Mouse (Mus musculus): ENCODE results near the gene Esrrg. TPM values are rescaled to one million over a fixed set of nuclear protein-coding genes. Genes with fewer than 3 reads are reported as not detected.

Esrrg gene
- total RNA-seq (2021), result 10 to 100 TPM; 10.8 to 20.8 TPM
- long read RNA-seq, experiment 1, partial matches to known transcripts, result 0 of 2 reads
- long read RNA-seq, experiment 1, other reads (novel, unspliced or antisense), result 2 of 2 reads
- long read RNA-seq, experiment 2, partial matches to known transcripts, result 0 of 4 reads
- long read RNA-seq, experiment 2, other reads (novel, unspliced or antisense), result 4 of 4 reads

DNA sequence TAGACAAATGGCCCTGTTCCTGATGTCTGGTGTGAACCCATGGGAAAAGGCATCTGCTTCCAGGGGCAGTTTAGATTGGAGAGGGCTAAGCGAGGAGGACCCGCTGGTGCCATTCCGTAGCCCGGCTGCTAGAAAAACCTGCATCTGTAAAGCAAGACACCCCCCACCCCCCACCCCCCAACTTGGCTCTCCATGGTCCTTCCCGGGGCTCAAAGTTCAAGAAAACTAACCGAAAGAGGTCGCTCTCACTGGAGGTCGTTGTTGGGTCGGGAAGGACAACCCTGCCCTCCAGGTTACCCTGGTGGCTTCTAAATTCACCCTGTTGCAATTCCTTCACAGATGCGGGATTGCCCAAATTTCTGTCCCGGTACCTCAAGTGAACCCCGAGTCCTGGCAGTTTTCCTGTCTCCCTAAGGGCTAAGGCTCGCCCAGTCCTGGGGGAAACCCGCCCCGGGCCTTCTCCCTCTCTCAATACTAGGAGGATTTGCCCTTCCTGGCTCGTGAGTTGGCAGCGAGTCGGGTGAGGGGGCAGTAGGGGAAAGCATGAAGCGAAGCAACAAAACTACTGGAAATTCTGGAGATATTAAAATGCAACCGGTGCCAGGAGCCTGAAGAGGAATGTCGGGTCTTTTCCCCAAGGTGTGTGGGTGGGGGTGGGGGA lies at the start of gene Esrrg:
TSS of gene Esrrg (plus strand) at position 531 of the 661 bp plus-strand sequence.
- DNase-seq, result peak; percentile 24 to 60

DNA sequence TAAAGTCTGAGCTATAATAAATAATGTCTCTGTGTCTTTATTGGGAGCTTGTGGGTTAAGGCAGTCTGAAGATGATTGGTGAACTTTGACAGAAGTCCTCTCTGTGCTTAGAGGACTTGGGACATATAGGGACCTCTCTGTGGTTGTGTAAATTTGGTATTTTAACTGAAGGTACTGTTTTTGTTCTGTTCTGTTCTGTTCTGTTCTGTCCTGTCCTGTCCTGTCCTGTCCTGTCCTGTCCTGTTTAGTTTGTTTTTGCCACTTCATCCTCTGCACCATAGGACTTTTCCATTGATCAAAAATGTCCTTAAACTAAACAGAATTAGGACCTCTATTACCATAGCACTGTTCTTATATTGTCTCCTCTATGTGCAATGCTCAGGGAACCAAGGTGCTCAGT lies 24.6 kb upstream of the Esrrg start:
- no peak for DNase-seq

DNA sequence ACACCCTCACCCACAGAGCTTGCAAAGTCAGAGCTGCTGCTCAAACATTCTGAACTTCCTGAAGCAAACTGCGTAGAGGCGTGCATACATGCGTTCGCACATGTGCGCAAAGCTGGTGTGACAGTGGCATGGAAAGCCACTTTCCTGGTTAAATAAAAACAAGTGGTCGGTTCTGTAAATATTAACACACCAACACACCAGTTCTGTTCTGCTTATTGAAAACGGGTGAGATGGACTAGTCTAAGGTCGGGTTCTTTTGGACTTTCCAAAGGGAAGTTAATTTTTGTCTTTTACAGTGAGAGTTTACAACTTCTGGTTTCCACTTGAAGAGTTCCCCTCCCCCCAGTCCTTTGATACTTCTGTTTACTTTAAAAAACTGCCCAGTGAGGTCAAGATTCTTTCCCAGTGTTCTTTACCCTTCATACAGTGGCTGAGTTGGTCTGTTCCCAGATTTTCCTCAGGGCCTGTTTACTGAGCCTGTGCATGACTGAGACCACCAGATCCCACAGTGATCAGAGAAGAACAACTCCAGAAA lies 22.0 kb upstream of the Esrrg start:
- no peak for DNase-seq

DNA sequence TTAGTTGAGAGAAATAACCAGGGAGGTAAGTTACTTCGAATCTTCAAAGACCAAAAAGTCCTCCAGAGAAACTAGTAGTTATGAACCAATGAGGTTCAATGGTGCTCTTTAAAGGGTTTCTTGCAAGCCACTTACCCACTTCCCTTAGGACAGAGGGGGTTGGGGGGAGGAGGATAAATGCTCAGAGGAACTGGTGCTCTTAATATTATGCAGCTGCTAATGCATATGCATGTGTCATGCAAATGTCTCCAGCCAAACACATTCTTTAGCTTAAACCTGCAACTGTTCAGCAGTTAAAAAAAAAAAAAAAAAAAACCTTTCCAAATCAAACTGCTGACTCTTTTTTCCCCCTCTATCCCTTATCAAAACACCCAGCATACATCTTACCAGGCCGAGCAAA lies 5.6 kb upstream of the Esrrg start:
- no peak for DNase-seq

DNA sequence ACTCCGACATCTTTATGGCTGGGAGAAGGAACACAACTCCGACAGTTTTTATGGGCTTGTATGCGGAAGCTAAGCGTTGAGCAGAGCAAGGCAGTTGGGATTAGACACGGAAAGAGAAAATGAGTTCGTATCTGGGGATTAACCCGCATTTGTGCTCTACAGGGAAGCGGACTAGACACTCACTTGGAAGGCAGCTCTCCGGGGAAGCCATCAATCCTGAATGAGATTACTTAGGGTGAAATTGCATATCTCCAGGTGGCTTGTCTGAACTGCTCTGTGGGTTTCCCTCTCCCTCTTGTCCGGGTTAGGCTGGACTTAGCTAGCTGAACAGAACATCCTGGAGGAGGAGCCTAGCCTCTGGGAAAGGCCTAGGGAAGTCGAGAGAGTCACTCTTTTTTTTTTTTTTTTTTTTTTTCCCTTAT lies 4.5 kb upstream of the Esrrg start:
- no peak for DNase-seq

DNA sequence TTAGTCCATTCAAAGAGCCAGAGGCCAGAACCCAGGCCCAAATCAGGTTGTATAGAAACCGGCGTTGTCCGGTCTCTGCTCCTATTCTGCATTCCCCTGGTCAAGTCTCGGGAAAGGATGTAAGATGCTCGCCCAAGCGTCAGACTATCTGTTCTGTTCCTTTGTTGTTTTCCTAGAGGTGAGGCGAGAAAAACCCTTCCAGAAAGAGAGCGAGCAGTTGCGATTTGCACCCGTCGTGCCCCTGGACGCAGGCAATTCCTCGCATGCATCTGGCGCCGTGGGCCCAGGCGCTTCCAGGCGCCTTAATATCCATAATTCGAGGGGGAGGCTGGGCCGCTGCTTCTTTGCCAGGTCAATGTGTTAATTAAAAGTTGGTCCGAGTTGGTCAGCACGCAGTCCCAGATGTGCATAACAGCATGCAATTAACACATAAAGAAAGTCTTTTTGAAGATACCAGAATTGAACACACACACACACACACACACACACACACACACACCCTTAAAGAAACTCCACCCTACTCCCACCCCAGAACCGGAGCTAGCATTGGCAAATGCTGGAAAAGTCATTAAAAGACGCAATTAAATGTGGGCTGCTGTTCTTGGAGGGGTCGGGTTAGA lies 3.8 kb upstream of the Esrrg start:
- no peak for DNase-seq

DNA sequence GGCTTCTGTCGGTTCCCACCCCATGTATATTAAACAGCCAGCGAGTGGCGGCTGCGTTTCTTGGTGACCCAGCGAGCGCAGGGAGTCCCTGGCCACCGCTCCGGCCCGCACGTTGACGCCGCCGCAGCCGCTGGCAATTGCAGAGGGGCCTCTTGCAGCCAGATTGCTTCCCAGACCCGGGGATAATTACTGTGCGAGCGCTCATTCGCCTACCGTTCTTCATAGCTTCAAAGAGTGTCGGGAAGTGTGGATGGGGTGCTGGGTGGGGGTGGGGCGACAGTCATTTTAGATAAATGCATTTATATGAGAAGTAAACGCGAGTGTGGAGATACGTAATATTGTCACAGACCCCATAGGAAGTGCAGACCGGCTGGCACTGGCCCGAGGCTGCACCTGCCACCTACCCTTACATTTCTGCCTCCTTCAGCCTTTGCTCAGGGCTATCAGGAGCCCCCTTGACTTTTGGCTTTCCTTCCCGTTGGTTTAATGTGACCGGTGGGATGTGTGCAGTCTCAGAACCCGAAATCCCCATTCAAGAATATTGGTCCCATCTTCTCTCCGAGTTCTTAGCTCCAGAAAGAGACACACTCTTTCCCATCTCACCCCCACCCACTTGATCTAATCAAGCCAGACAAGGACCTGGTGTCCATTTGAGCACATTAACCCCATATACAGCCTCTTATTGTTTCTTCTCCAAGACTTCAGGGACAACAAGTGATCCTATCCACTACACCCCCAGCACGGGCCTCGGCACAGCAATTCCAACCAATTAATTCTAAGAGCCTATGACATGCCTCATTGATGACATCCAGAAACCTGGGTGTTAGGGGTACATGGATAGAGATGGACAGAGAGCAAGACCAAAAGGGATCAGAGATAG lies 3.0 kb upstream of the Esrrg start:
- DNase-seq, result no peak

DNA sequence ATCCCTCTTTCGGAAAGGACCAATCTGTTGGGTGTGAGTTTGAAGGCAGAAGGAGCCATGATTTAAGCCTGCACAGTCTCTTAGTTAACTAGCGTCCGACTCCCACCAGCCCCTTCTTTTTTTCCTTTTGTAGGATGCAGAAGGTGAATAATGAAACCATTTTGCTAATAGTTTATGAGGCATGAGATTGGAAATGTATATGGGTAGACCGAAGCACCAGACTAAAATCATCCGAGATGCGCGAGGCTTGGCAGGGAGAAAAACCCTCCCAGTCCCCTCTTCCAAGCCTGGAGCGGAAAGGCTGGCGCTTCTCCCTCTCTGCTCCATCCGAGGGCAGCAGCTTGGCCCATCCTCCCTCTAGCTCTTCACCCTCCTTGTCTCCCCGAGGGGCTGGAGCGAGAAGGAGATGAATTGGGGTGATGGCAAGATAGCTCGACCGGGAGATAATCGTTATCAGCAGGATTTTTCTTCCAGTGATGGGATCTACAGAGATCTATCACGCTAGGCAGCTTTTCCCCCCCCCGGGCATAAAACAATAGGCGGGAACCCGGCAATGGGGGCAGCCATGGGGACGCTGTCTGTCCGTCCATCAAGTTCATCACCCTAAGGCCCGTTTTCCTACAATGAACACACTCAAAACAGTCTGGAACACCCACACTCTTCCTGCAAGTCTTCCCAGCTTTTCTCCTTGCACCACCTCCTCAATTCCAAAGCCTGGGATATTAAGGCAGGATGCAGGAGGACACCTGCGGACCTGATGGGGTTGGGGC lies 2.1 kb upstream of the Esrrg start:
- DNase-seq, result no peak

DNA sequence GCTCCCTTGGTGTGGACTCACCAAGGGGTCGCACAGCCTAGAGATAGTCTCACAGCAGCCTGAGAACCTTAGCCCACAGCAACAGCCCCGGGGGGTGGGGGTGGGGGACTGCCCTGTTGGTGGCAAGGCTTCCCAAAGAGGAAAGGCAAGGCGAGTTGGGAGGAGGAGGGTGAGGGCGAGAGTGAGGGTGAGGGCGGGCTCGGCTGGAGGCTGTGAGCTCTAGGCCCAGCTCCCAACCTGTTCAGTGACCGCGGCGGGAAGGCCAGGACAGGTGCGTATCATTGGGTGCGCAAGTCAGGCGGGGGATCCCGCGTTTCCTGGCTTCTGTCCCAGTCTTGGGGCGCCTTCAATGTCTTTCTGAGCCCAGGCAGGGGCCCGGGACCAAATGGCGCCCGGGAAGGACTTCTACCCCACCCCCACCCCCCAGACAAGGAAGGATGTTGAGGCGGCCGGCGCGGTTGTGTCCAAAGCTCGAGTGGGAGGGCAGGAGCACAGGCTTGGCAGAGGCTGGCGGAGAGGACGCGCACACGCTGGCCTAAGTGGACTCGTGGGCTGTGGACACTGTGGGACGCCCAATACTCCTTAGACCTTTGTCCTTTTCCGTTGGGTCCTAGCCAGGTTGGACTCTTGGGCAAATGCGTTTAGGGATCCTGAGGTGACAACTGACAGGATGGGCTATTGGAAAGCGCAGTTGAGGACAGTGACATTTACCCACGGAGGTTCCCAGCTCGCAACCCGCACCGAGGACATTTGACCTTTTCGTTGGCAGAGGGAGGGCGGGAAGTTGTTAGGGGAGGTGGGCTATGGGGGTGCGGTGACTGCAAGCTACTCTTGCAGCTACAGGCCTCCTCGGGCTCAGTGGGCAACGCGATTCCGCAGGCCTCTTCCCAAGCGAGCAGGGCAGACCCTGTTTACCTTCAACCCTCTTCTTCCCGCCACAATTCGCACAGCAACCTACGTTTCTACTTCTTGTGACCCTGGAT lies 1.2 kb upstream of the Esrrg start:
- no peak for DNase-seq

DNA sequence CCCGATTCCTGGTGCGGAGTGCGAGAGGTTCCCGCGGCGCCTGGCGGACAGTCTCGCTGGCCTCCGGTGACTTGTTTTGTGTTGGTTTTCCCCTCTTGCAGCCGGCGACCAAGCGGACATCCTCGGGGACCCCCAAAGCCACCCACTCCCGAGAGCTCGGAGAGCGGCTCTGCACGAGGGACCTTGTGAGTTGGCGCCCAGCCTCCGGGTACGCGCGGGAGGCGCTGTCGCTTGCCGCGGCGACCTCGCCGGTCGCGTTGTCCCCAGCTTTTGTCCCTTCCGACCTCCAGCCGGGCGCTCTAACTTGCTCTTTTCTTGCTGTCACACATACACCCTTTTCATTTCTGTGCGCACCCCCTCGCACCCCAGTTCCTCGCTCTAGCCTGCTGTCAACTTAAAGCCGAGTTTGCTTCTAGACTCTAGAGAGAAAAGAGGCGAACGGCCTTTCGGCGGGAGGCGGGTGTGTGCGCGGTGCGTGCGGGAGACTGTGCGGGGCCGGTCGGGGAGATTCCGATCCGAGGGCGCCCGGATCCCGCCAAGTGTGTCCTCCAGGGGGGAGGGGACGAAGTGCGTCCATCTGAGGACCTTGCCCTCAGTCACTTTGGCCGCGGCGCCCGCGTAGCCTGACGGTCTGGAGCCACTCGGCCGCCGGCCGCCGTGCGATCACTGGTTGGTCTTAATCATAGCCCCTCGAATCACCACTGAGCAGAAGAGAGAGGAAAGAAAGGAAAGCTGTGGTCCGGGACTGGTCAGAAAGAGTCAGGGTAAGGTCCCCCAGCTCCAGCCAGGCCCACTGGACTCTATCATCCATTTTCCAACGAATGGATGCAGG lies 646 bp downstream of the Esrrg start:
- peak; percentile 60 to 63 for DNase-seq

DNA sequence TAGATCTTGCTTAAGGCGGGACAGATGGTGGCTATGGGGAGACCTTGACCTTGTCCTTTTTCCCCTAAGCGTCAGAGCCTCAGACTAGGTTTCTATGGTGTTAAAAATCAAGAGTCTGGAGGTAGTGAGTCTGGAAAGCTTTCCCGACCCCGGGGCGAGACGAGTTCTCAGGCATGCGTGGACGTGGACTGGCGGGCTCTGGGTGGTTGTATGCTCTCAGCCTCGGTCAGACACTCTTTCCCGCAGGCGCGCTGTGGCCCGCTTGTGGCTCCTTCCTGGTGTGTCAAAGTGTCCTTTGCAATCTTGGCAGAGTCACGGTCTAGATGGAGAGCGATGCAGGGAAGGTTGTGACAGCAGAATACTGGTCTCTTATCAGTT lies 1.3 kb downstream of the Esrrg start:
- DNase-seq, result peak; percentile 49 to 51

DNA sequence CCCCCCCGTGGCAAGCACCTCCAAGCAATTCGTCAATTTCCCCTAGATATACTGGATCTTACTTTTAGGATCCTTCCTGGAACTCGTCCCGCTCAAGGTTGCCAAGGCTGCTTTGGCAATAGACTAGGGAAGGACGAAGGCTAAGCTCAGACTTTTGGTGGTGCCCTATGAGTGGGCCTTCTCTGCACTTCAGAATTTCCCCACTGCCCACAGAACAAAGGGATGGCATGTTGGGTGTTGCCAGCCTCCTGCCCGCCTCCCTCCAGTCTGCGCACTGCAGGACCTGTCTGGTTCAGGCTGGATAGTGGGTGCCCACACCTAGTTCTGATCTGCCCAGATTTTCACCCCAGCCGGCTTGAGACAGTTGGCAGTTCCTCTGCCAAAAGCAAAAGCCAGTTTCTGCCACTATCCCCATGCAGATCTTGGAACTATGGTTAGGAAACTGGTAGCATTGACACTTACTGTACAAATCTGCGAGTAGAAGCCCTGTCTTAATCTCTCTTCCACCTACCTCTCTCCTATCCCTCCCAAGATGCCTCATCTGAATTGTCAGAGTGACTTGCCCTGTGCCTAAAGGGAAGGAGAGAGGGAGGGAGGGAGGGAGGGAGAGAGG lies 1.9 kb downstream of the Esrrg start:
- peak; percentile 35 for DNase-seq

DNA sequence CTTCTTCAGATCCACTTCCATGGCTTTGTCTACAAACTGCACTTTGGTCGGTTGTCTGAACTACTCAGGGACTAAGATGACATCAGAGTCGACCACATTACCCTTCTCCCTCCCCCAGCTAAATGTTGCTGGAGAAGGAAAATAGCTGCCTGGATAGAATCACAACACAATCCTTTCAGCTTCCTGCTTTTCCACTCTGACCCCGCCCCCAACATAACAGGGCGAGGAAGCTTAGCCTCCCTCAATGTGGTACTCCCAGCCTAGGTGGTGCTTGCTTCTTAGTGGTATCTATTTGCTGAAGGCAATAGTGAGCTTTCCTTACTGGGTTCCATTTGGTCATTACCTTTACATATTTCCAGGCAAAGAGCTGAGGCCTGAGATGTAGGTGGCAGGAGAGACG lies 3.3 kb downstream of the Esrrg start:
- DNase-seq, result no peak

DNA sequence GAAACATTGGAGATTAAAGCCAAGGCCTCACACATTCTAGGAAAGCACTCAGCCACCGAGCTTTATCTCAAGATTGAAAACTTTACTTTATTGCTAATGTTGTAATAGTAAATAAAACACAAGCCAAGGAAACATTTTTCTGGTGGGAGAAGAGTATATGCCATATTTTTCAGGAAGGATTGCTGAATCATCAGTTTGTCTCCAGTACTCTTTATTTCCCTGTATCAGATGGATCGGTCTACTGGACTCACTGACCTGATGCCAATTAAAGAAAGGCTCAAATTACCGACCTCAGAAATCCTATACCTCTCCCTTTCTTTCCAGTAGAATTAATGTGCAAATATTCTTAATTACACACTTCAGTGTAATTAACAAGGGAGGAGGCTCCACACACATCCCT lies 4.7 kb downstream of the Esrrg start:
- DNase-seq, result no peak

DNA sequence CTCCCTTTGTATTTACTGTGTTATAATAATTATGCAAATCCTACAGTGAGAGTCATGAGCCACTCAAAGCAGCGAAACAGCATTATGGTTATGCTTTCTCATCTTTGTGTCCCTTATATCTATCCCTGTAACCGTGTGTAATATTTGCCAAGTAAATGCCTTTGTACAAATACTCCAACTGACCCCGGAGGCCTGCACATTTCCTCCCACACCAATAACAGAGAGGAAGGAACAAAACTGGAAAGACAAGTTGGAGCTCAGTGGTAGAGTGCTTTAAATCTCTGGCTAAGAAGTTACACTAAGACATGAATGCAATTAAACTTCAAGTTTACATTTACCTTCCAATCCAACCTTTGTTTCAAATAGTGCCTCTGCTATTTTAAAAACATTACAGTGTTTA lies 15.4 kb downstream of the Esrrg start:
- DNase-seq, result no peak

DNA sequence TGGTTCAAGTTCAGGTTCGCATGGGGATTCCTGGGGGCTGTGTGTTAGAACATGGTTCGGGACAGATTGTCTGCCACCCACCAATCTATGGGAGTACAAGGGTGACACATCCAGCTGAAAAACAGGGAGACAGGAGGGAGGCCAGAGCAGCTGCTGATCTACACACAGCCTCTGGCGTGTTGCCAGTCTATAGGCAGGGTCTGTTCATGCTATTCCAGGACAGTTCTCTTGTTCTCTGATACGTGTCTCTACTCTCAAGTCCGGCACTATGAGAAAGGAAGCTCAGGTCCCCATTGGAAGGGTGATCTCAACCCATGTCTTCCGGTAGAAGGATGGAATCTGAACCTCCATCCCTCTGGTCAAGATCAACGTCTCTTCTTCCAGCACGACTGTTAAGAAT lies 21.8 kb downstream of the Esrrg start:
- no peak for DNase-seq

DNA sequence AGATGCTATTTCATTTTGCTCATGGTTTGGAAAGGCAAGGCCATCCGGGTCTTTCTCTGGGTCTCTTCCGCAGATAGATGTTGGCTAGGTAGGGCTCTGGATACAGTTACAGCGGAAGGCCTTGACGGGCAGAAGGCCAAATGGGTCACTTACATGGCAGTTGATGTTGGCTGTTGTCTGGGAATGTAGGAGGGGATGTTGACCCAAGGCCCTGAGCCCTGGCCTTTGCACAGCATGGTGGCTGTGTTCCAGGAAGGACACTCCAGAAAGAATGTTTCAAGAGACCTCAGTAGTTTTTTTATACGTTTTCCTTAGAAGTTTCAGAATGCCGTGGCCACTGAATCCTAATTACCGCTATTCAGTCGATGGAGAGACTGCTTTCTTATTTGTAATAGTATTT lies 22.9 kb downstream of the Esrrg start:
- DNase-seq, result peak in 1 of 2 experiments; percentile 11

DNA sequence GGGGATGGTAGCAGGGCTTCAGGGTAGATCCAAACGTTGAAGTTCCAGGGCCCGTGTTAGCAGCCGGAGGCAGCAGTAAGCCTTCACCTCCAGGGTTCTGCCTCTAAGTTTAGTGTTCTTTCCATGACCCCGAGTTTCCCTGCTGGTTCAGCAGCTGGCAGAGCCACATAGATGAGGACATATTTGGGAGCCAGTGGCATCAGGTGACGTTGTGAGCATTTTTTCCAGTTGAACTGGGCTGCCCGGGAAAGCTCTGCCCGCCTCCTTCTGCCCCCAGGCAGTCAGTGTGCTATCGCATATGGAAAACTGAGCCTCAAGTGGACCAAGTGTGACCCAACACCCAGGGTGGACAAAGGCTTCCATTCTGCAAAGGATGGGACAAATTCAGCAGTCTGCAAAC lies 36.7 kb downstream of the Esrrg start:
- no peak for DNase-seq

DNA sequence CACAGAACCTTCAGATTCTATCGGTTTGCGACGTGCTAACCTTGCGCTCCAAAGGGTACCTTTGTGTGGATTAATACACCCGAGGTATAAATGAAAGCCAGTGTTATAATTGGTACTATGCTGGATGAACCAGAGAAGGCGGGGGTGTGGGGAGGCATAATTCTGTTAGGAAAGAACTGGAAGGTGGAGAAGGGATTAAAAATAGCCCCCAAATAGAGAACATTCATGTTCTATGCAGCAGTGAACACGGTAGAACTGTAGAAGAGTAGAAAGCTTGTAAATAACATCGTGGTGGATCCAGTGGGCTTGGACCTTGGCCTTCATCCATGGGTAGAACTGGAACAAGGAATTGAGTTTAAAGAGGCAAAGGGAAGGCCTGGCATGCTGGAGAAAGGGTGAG lies 40.0 kb downstream of the Esrrg start:
- DNase-seq, result no peak

All from adrenal gland, postnatal 36 days (tissue).